Mouse (Mus musculus) cerebellum, adult 9-10 months (tissue): ENCODE results near the gene Ifi47.

Experiments
- DNase-seq: peaks from one replicate; pipeline ENCODE4 v3.0.0; 2022

The Ifi47 gene

GRCm38 (mm10) chr11:49090551-49090950 lies 14.2 kb downstream of the Ifi47 start:
- no peak for DNase-seq

- no peak for DNase-seq
These were observed 14.8 kb downstream of the Ifi47 start for GRCm38 (mm10) chr11:49091171-49091570.

- DNase-seq, result no peak
These were observed 15.7 kb downstream of the Ifi47 start for GRCm38 (mm10) chr11:49092053-49092586.

GRCm38 (mm10) chr11:49092786-49093185 lies 16.4 kb downstream of the Ifi47 start:
- DNase-seq, result no peak

- DNase-seq, result no peak
These were observed 17.7 kb downstream of the Ifi47 start for GRCm38 (mm10) chr11:49093861-49094660.

- DNase-seq, result no peak
These were observed 19.0 kb downstream of the Ifi47 start for GRCm38 (mm10) chr11:49095367-49095766.

GRCm38 (mm10) chr11:49100409-49100808 lies 24.0 kb downstream of the Ifi47 start:
- DNase-seq, result no peak

- no peak for DNase-seq
These were observed 25.1 kb downstream of the Ifi47 start for GRCm38 (mm10) chr11:49101500-49101899.

GRCm38 (mm10) chr11:49103047-49103693 lies 26.8 kb downstream of the Ifi47 start:
- DNase-seq, result peak; percentile 74

GRCm38 (mm10) chr11:49105752-49106151 lies 29.4 kb downstream of the Ifi47 start:
- no peak for DNase-seq

- DNase-seq, result no peak
These were observed 31.5 kb downstream of the Ifi47 start for GRCm38 (mm10) chr11:49107650-49108537.

GRCm38 (mm10) chr11:49108833-49109232 lies 32.4 kb downstream of the Ifi47 start:
- no peak for DNase-seq

- DNase-seq, result no peak
These were observed 34.6 kb downstream of the Ifi47 start for GRCm38 (mm10) chr11:49111000-49111399.

- no peak for DNase-seq
These were observed 36.3 kb downstream of the Ifi47 start for GRCm38 (mm10) chr11:49112624-49113219.

- no peak for DNase-seq
These were observed 37.8 kb downstream of the Ifi47 start for GRCm38 (mm10) chr11:49114158-49114557.

GRCm38 (mm10) chr11:49114774-49115173 lies 38.4 kb downstream of the Ifi47 start, which contains the start of gene Olfr1396:
Olfr1396 (minus strand) TSS chr11:49114874.
- no peak for DNase-seq

GRCm38 (mm10) chr11:49119635-49120034 lies 43.2 kb downstream of the Ifi47 start:
- DNase-seq, result no peak

- DNase-seq, result no peak
These were observed 47.8 kb downstream of the Ifi47 start for GRCm38 (mm10) chr11:49124169-49124568.

- no peak for DNase-seq
These were observed 65.6 kb downstream of the Ifi47 start, which contains the start of gene Olfr1395 for GRCm38 (mm10) chr11:49141974-49142373. Olfr1395 (plus strand) TSS chr11:49142274.
